Mouse (Mus musculus): Measurements from ENCODE around the gene Cmc2. TPM values are rescaled to one million over a fixed set of nuclear protein-coding genes. Genes with fewer than 3 reads are reported as not detected.

Gene Cmc2
- polyA plus RNA-seq, 1 experiment = 76.1 TPM

DNA sequence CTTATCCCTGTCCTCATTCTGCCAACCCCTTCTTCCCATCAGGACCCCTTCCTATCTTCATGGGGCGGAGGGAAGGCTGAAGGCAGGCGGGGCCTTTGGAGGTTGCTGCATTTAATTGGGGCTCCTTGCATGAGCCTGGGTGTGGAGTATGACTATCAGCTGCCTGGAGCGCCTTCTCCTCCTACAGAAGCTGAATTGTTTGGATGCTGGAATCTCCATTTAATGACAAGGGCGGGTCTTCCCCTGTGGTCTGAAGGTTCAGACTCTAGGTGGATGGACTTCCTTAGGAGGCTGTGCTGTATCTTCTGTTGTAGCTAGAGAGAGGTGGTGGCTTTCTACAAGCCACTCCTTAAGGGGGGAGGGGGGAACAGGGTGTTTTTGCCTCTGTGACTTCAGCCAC, 13.7 kb upstream of the Cmc2 start:
- no peak for TF ChIP-seq GATA1 (IDR thresholded peaks at IDR 0.05; ENCODE audit: low read length)

DNA sequence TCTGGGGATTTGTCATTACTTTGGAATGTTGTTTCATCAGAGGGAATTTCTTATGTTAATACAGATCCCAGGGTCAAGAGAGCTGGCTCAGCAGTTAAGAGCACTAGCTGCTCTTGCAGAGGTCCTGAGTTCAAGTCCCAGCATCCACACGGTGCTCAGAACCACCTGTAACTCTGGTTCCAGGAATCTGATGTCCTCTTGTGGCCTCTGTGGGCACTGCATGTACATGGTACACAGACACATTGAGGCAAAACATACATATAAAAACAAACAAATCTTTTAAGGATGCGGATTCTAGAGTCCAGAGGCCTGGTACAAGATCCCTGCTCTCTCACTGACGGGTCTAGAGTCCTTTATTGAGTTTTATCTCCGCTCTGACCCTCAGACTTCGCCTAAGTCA, 7.3 kb upstream of the Cmc2 start:
- TF ChIP-seq GATA1 (IDR thresholded peaks at IDR 0.05; ENCODE audit: low read length) = no peak

DNA sequence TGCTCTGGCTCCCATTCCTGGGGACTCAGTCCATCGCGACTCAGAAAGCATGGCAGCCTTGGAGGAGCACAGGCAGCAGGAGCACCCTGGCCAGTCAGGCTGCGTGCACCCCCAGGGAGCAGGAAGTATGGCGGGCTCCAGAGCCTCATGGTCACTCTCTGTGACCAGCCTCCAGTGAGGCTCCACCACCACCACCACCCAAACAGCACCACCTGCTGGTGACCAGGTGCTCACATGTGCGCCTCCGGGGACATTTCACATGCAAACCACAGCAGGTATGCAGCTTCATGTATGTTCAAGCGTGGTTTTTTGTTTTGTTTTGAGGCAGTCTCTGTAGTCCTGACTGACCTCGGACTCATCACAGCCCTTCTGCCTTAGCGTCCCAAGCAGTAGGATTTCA, 6.6 kb upstream of the Cmc2 start:
- no peak for TF ChIP-seq GATA1 (IDR thresholded peaks at IDR 0.05; ENCODE audit: low read length)

DNA sequence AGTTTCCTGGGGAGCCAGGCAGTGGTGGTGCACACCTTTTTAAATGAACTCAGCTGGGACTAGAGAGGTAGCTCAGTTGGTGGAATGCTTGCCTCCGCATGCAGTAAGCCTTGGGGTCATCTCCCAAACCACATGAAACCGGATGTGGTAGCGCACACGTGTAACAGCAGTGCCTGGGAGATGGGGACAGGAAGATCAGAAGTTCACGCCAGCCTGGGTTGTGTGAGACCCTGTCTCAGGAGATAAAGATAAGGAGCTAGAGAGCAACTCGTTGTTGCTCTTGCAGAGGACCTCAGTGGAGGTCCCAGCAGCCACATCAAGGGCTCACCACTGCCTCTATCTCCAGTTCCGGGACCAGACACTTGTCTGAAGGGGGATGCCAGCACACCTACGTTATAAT, 2.3 kb upstream of the Cmc2 start:
- TF ChIP-seq GATA1 (IDR thresholded peaks at IDR 0.05; ENCODE audit: low read length) = peak; percentile 15

DNA sequence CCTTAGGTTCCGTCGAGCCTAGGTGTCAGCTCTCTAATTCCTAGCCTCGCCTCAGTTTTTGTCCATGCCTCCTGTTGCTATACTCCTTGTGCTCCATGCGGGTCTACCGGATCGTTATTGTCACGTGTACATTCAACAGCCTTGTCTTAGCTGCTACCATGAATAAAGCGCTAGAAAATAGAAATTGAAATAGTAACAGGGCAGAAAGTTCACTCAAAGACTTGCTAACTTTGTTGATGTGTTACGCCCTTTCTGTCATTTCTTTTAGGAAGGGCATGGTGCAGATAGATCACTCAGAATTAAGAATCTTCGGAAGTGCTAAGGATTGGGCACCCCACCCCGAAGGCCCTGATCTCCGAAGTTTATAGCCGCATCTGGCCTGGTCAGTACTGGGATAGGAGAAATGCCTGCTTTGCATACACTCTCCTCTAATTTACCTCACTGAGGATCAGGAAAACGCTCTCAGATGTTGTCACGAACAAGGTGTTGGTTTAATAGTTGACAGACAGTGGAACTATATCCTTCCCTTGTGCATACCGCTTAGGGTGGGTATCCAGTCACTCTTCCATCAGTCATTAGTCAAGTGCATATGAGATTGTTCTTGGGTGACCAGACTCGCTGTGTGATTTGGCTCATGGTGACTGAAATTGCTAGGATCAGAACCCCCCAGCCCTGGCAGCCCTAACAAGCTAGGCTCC, 954 bp upstream of the Cmc2 start:
- TF ChIP-seq GATA1 (IDR thresholded peaks at IDR 0.05; ENCODE audit: low read length) = no peak

DNA sequence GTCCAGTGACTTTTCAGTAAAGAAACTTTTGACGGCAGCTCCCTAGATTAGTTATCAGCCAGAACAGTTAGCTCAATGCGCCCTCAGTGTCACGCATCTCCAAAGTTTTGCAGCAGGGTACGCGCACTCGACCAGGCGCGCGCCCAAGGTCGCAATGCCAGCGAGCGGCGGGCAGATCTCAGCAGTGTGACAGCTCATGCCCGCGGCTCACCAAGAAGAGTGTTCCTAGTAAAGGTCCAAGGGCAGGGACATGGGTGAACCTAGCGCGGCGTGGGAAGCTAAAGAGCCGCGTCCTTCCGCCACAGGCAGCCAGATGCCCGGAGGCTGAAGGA, 284 bp downstream of the Cmc2 start:
- TF ChIP-seq GATA1 (IDR thresholded peaks at IDR 0.05; ENCODE audit: low read length) = no peak

DNA sequence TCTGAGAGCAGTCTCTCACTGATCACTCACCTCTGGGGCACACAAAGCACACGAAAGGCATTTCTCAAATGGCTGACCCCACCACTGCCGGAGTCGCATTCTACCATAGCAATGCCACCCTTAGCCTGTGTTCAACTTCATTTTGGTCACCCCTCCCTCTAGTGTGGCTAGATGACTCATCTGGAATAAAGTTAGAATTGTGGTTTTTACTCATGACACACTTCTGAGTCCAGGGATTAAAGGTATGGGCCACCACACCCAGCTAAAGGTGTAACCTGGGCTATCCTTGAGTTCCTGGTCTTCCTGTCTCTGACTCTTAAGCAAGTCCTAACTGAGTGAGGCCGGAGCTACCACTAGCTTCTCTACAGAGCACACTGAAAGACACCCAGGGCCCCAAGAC, 15.4 kb downstream of the Cmc2 start:
- no peak for TF ChIP-seq GATA1 (IDR thresholded peaks at IDR 0.05; ENCODE audit: low read length)

DNA sequence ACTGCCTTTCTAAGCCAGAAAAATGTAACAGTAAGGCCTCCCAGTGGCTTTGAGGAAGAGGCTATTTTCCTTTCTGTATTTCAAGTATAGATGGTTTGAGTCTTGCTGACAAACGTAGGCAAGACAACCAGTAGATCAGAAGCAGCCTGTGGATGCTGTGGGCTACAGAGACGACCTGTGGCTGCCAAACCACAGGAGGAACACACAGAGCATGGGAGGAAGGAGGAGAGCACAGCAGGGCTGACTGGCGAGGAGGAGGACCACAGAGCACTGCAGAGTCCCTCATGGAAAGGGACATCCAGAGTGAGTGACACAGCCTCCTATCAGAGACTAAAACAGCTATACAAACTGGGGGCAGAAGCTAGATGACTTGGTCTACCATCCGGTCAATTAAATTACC, 16.0 kb downstream of the Cmc2 start:
- TF ChIP-seq GATA1 (IDR thresholded peaks at IDR 0.05; ENCODE audit: low read length) = no peak

DNA sequence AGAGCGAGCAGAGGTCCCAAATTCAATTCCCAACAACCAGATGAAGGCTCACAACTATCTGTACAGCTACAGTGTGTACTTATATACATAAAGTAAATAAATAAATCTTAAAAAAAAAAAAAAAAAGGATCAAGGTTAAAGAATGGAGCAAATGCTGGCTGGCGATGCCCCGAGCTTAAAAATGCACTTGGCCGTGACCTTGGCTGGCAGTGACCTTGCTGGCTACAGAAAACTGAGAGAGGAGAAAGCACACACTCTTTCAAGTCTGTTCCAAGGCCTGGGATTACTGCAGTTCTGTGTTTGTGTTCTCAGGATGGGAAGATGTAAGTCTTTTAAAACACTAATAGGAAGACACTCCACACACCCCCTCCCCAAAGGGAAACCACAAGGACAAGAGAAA, 16.5 kb downstream of the Cmc2 start:
- TF ChIP-seq GATA1 (IDR thresholded peaks at IDR 0.05; ENCODE audit: low read length) = no peak

DNA sequence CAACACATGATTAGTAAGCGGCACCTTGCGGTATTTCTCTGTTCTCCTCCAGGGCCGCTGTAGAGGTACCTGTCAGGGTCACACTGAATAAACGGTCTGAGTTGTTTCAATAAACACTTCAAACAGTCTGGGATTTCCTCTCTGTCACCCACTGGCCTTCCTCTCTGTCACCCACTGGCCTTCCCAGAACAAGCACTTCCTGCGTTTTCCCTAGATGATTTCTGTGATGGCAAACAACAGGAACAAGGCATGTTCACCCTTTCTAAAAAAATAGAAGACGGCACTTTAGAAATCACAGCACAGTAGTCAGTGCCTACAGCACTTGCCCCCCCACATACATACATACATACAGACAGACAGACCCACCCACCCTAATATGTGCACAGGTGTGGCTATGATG, 25.7 kb downstream of the Cmc2 start:
- no peak for TF ChIP-seq GATA1 (IDR thresholded peaks at IDR 0.05; ENCODE audit: low read length)

DNA sequence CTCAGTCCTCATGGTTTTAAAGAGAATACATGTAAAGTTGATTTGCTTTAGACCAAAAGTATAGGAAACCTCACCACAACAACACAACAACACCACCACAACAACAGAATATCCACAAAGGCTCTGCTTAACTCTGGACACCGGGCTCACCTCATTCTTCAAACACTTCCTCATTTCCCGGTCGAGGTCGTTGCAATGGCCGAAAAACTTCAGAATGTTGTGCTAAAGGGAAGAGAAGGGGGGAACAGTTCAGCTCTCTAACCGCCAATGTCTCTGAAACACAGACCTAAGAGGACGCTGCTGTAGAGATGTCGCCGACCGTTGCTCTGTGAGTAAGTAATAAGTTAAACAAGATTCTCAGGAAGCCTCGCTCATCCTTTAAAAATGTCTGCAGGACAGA, 27.3 kb downstream of the Cmc2 start:
- TF ChIP-seq GATA1 (IDR thresholded peaks at IDR 0.05; ENCODE audit: low read length) = no peak

DNA sequence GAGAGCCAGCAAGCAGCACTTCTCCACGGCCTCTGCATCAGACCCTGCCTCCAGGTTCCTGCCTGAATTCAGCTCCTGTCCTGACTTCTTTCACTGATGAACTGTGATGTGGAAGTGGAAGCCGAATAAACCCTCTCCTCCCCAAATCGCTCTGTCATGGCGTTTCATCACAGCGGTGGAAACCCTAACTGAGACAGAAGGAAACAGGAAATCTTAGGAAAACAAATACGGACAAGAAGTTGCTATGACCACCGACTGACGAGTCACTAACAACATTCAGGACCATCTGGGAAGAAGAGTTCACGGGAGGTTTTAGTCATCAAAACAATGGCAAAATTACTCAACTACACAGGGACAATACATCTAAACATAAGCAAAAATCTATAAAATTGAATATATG, 28.6 kb downstream of the Cmc2 start:
- TF ChIP-seq GATA1 (IDR thresholded peaks at IDR 0.05; ENCODE audit: low read length) = no peak

DNA sequence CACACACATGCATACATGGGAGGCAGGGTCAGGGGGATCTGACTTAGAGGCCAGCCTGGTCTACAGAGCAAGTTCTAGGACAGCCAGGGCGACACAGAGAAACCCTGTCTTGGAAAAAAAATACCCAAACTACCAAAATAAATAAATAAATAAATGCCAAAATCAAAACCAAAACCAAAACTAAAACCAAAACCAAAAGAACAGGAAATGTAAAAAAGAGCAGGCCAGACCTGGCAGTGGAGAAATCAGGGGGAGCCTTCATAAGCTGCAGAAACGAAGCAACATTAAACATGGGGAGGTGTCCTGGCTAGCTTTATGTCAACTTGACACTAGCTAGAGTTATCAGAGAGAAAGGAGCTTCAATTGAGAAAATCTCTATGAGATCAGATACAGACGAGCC, 29.1 kb downstream of the Cmc2 start:
- TF ChIP-seq GATA1 (IDR thresholded peaks at IDR 0.05; ENCODE audit: low read length) = no peak

DNA sequence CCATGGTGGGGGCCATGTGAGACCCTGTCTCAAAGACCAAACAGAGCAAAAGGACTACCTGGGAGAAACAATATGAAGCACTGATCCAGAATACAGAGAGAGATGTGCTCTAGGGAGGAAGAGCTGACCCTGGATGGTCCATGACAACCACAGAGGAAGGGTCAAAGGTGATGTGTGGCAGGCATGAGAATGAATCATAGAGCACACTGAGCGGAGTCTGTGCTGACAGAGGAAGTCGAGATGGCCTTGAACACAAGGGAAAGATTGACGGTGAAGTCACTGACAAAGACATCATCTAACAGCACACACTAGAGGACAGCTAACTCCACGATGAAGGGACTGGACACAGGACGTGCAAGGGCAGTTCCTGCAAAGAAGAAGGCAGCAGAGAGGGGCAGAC, 29.8 kb downstream of the Cmc2 start:
- no peak for TF ChIP-seq GATA1 (IDR thresholded peaks at IDR 0.05; ENCODE audit: low read length)

DNA sequence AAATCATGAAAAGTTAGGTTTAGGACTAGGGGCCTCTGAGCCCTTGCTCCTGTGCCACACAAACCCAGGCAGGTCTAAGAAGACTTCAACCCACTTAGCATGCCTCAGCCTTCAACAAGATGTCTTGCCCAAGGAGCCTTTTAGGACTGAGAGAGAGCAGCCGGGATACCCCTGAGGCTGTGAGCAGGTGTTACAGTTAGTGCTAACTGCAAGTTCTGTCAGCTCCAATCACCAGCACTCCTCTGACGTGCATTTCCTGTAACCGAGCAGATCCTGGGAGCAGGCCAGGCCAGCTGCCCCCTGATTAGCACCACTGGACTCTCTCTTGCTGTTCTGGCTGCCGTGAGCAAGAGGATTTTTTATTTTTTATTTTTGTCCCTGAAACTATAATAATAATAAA, 33.4 kb downstream of the Cmc2 start:
- TF ChIP-seq GATA1 (IDR thresholded peaks at IDR 0.05; ENCODE audit: low read length) = no peak

DNA sequence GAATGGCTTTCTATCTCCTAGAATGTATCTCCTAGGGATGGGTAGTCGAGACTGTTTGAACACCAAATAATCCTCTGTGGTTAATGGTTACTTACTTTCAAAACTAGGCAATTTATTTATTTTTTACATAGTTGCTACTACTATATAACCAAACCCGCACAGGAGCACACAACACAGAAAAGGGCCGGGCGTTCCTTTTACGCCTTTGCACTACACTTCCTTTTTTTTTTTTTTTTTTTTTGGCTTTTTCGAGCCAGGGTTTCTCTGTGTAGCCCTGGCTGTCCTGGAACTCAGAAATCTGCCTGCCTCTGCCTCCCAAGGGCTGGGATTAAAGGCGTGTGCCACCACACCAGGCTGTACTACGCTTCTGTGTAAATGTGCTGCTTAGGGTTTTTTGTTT, 39.9 kb downstream of the Cmc2 start:
- no peak for TF ChIP-seq GATA1 (IDR thresholded peaks at IDR 0.05; ENCODE audit: low read length)

DNA sequence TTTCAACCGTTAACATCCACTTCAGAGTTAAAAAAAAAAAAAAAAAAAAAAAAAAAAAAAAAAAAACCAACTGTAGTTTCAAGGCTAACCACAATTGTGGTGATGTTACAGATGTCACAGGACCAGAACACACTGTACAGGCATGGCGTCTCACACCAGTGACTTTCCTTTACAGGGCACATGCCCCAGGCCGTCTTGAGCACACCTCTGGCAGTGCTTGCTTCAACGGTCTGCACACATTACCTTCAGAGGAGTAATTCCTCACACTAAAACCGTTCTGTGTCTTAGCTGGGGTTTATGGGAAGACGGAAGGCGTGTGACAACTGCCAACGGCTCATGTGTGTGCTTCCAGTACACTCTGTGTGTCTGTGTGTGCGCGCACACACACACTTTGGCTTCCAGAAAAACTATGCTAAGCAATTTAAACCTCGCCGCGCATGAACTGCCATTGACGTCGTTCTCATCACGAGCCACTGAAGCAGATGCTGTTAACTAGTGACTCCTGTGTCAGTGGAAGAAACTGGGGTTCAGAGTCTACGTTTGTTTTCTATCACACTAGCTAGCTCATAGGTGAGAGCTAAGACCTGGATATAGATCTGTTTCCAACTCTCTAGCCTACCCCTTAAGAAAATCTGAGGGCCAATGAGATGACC, 45.3 kb downstream of the Cmc2 start:
- TF ChIP-seq GATA1 (IDR thresholded peaks at IDR 0.05; ENCODE audit: low read length) = no peak

DNA sequence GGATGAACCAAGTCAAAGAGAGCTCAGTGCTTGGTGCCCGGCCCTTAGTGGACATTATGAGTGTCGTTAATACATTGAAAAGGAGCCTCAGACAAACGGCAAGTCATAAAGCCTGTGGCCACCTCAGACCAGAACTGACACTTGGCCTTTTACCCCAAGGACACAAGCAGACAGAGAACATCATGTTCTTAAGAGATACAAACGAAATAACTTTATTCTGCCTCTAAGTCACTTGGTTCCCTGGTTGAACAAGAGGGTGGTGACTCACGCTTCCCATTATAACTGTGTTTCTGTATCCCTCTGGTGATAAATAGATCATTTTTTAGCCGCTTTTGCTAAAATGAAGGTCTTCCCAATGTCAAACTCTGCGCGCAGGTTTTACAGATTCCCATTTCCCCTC, 47.3 kb downstream of the Cmc2 start:
- TF ChIP-seq GATA1 (IDR thresholded peaks at IDR 0.05; ENCODE audit: low read length) = no peak

All from G1E-ER4 (cell line).